Mouse (Mus musculus) megakaryocyte, embryonic 14.5 days (primary cell): ENCODE data around the gene Oasl1. TPM values are rescaled to one million over a fixed set of nuclear protein-coding genes. Genes with fewer than 3 reads are reported as not detected.

Experiments
- H3K27me3 ChIP-seq: replicated peaks from 2 replicates; pipeline ENCODE3; 2012; ENCODE audit warnings: inconsistent platforms
- H3K36me3 ChIP-seq: replicated peaks from 2 replicates; pipeline ENCODE3; 2012; ENCODE audit warnings: low read length, inconsistent platforms, mixed read lengths
- H3K4me1 ChIP-seq: 2 replicates; pipeline ENCODE4 v1.6.1; 2012; ENCODE audit warnings: inconsistent platforms
- H3K4me3 ChIP-seq: replicated peaks from 2 replicates; pipeline ENCODE3; 2012; ENCODE audit warnings: moderate library complexity, mild to moderate bottlenecking, inconsistent platforms
- H3K9me3 ChIP-seq: 2 replicates; pipeline ENCODE4 v1.6.1; 2012; ENCODE audit warnings: inconsistent platforms
- FLI1 ChIP-seq: IDR thresholded peaks from 2 replicates; pipeline ENCODE4 v1.6.1; 2012; ENCODE audit warnings: low read length, inconsistent platforms, mixed read lengths
- GATA1 ChIP-seq: IDR thresholded peaks from 3 replicates; pipeline ENCODE4 v1.6.1; 2012; ENCODE audit warnings: mixed read lengths, low read length, inconsistent platforms, borderline replicate concordance
- polyA plus RNA-seq: library from polyadenylated mRNA; stranded (reverse); fragments of >175 nt; gene quantifications from 2 replicates; pipeline ENCODE4 v1.2.3, GENCODE M21; 2012; ENCODE audit warnings: low replicate concordance; ENCODE audit not compliant: insufficient read depth

The Oasl1 gene
- polyA plus RNA-seq, 1 experiment, result 6.4 TPM

DNA sequence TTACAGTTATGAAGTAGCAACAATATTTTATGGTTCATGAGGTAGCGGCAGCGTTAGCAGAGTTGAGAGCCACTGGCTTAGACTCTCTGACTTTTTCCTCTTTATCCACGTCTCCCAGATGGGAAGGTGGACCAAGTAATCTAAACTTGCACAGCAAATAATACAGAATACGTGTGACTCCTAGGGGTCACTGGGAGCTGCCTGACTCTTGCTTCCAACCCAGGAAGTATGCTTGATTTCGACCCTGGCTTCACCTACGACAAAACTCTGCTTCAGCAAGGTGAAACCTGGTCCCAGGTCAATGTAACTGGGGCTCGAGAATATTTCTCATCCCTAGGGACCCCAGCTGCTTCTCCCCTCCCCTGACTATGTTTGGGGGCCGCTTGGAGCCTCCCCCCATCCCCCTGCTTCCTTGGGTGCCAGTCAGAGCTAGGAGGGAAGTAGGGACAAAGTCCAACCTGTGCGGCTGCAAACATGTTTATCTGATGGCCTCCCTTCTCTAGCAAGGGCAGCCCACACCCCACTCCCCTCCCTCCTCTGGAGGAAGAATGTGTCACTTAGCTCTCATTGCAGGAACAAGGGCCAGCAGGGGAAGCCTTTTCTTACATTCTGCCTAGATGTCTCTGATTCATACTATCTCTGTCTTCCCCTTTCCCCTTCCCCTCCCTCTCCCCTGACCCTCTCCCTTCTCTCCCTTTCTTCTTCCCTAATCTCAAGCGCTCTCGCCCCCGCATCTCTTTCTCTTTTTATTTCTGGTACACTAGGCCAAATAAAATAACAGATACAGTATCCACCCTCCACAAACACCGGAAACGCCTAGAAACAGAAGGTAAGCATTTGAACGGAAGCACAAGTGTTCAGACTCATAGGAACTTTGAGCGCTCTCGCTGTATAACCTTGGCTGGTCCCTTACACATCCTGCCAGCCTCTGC, 42.2 kb downstream of the Oasl1 start:
- H3K9me3 ChIP-seq, result no peaks in the 10 kb centered on the region
- TF ChIP-seq GATA1, result no peak
- H3K36me3 ChIP-seq, result no peaks in the 10 kb centered on the region
- H3K27me3 ChIP-seq, result peaks cover 55% of the 10 kb centered on the region
- H3K4me3 ChIP-seq, result no peak overlapping the region
- peaks cover 25% of the 10 kb centered on the region for H3K4me1 ChIP-seq

DNA sequence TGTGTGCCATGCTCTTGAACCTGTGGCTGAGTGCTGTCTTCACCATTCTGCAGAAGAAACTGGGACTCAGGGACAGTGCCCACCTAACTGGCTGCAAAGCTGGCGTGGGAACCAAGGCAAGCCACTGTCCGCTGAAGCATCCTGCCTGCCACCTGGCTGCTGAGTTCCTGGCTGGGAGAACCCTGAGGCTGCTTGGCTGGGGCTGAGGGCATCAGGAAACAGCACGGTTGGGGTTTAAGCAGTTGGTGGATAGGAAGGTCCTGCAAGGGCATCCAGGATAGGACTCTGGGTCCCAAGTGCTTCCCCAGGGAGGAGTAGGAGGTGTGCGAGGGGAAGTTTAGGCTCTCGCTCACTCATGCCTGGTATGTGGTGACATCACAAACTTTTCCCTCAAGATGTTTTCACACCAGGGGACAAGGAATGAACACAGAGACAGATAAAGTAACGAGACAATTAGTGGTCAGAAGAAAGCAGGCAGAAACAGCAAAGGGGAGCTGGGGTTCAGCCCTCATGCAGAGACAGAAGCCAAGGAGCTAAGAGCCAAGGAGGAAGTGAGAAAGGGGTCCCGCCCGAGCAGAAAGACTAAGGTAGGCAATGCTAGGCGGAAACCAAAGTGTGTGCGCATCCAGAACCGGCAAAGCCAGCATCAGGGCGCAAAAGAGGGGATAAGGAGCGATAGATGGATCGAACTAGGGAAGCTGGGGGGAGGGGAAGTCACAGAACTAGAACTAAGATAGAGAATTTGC, 44.7 kb downstream of the Oasl1 start:
- Histone ChIP-seq H3K27me3 (peaks cover 57% of the 10 kb centered on the region), H3K4me1 (peaks cover 25% of the 10 kb centered on the region), H3K4me3 (no peak overlapping the region), H3K9me3 (no peaks in the 10 kb centered on the region), H3K36me3 (no peaks in the 10 kb centered on the region)
- TF ChIP-seq FLI1, result no peak
- TF ChIP-seq GATA1, result no peak

DNA sequence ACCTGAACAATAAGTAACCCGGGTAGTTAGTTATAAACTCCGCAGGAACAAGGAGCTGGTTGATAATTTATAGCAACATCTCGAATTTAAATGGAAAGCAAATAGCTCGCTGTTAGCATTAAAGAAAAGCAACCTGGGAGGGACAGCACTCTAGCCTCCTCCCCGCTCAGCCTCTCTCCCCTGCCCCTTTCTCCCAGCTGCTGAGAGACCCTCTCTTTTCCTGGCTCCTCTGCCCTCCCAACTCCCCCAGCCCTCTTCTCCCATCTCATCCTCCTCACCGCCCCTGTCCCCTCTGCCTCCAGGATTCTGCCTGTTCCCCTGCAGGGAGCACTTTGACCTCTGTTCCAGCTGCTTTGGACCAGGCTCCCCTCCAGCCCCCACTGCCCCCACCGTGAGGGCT, 45.6 kb downstream of the Oasl1 start:
- H3K9me3 ChIP-seq, result no peaks in the 10 kb centered on the region
- peaks cover 28% of the 10 kb centered on the region for H3K4me1 ChIP-seq
- H3K36me3 ChIP-seq, result no peaks in the 10 kb centered on the region
- TF ChIP-seq GATA1 (no peak), FLI1 (no peak)
- no peak overlapping the region for H3K4me3 ChIP-seq
- peaks cover 56% of the 10 kb centered on the region for H3K27me3 ChIP-seq

DNA sequence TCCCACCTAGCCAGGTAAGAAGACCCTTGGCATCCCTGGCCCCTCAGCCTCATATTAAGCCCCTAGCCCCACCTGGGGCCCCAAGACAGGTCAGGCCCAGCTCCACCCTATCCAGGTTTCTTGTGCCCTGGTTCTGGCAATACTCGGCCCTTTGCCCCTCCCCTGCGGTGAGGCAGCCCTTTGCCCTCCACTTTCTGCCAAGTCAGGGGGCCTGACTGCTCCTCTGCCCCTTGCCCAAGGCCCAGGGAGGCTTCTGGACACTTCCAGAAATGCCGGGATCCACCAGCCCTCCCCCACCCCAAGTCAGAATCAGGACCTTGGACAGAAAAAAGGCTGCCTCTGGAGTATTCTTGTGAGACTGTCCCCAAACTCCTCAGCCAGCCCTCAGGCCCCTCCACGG, 46.0 kb downstream of the Oasl1 start:
- Histone ChIP-seq H3K4me1 (peaks cover 27% of the 10 kb centered on the region), H3K27me3 (peaks cover 56% of the 10 kb centered on the region), H3K9me3 (no peaks in the 10 kb centered on the region), H3K4me3 (no peak overlapping the region), H3K36me3 (no peaks in the 10 kb centered on the region)
- TF ChIP-seq FLI1 (no peak), GATA1 (no peak)

DNA sequence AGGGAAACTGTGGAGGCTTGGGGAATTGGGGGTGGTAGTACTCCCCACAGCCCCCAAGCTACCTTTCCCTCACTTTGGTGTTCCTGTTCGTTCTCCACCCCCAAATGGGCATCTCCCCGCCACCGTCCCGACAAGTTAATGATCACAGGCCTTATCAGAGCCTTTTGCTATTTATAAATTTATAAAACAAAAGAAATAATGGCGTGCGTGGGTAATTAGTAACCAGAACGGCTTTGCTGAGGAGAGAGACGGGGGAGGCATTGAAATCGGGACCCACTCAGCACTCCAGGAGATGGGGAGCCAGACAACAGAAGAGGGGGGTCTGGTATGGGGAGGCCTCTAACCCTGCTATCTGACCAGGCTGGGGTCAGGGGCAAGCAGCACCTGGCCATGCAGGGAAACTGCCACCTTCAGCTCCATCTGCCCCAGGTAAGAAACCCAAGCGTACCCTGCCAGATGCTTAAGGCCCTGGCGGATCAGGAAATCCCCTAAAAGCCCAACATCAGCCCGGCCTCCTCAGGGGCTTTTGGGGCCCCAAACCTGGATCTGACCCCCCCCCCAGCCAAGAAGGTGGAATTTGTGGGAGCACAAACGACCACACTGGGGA, 46.7 kb downstream of the Oasl1 start:
- Histone ChIP-seq H3K27me3 (peaks cover 56% of the 10 kb centered on the region), H3K4me1 (peaks cover 21% of the 10 kb centered on the region), H3K9me3 (no peaks in the 10 kb centered on the region), H3K4me3 (no peak overlapping the region), H3K36me3 (no peaks in the 10 kb centered on the region)
- TF ChIP-seq FLI1, result no peak
- TF ChIP-seq GATA1, result no peak

DNA sequence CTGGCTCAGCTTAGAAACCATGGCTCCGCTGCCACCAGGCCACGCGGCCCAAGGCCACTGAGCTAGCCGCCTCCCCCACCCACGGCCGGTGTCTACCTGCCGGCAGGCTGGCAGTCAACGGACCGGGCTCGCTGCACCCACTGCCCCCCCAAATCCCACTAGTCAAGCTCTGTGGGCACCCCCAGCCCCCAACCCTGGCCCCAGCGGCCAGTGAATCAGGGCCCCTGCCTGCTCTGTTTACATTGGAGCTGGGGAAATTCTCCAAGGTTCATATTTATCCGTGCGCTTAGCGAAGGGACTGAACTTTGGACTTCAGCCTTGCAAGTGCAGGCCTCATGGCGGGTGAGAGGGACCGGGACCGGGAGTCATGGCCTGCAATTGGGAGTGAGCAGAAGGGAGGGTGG, 47.8 kb downstream of the Oasl1 start, which contains the start of gene Hnf1a:
TSS of gene Hnf1a (minus strand) at position 271 of the 404 bp plus-strand sequence.
- Histone ChIP-seq H3K4me1 (peaks cover 13% of the 10 kb centered on the region), H3K4me3 (no peak within 1 kb of the TSS), H3K9me3 (no peaks in the 10 kb centered on the region), H3K36me3 (no peaks in the 10 kb centered on the region), H3K27me3 (peaks cover 51% of the 10 kb centered on the region)
- TF ChIP-seq GATA1, result no peak
- no peak for TF ChIP-seq FLI1

DNA sequence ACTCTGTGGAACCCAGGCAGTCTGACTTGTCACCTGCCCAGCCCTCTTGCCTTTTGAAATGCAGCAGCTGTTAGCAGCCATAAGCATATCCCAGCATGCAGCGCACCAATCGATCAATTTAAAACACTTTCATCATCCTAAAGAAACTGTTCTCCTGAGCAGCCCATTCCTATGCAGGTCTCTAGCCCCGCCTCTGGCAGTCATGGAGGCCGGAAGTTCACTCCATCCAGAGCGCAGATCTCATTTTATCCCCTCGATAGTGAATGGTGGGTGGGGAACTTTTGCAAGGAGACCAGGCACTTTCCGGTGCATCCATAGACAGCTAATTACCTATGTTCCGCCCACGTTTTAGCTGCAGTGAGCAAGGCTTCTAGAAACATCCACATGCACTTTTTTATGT, 49.2 kb downstream of the Oasl1 start:
- H3K27me3 ChIP-seq, result peaks cover 38% of the 10 kb centered on the region
- peaks cover 20% of the 10 kb centered on the region for H3K4me1 ChIP-seq
- TF ChIP-seq GATA1, result no peak
- no peak for TF ChIP-seq FLI1

DNA sequence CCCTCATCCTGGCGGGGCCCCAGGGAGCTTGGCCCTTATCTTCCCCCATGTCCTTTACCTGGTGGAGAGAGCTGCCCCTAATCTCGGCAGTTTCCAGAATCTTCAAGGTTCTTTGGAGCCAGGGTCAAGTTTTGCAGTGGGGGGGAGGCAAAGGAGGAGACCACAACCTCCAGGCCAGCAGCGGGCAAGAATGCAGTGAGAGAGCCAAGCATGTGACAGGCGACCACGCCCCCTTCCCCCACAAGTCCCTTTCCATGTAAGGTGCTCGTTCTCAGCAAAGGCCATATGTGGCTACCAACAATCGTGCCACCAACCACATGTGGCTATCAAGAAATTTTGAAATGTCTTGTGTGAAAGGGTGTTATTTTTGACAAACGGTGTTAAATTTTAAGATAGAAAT, 50.1 kb downstream of the Oasl1 start:
- peaks cover 12% of the 10 kb centered on the region for H3K4me1 ChIP-seq
- no peak overlapping the region for H3K4me3 ChIP-seq
- no peak for TF ChIP-seq FLI1
- TF ChIP-seq GATA1, result no peak

More for the DNA sequence above, 49.2 kb downstream of the Oasl1 start:
- Histone ChIP-seq H3K9me3 (no peaks in the 10 kb centered on the region), H3K4me3 (no peak overlapping the region), H3K36me3 (no peaks in the 10 kb centered on the region)

DNA sequence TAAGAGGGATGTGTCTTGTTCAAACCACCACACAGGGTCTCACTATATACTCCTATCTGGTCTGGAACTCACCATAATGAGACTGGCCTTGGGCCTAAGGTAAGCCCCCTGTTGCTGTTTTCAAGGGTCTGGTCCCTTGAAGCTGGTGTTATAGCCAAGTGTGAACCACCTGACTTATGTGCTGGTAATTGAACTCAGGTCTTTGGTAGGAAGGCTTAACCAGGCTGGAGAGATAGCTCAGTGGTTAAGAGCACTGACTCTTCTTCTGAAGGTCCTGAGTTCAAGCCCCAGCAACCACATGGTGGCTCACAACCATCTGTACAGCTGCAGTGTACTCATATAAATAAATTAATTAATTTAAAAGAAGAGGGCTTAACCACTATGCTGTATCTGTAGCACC, 53.9 kb downstream of the Oasl1 start:
- H3K36me3 ChIP-seq, result no peaks in the 10 kb centered on the region
- TF ChIP-seq GATA1 (no peak), FLI1 (no peak)
- no peaks in the 10 kb centered on the region for H3K9me3 ChIP-seq
- no peak overlapping the region for H3K4me3 ChIP-seq
- no peaks in the 10 kb centered on the region for H3K27me3 ChIP-seq
- peaks cover 35% of the 10 kb centered on the region for H3K4me1 ChIP-seq

More for the DNA sequence above, 50.1 kb downstream of the Oasl1 start:
- no peaks in the 10 kb centered on the region for H3K9me3 ChIP-seq
- no peaks in the 10 kb centered on the region for H3K36me3 ChIP-seq
- H3K27me3 ChIP-seq, result peaks cover 29% of the 10 kb centered on the region
